Mouse (Mus musculus) liver, embryonic 14.5 days (tissue): ENCODE measurements around the gene Rel. TPM values are rescaled to one million over a fixed set of nuclear protein-coding genes. Genes with fewer than 3 reads are reported as not detected.
"Not testable (repeated sequence)": the region's sequence is repeated elsewhere in the genome, so short reads cannot be mapped to it uniquely, and the experiment has no call there.

Experiments
- ATAC-seq: fragments of 200-750 bp; cut with Nextera tagmentation; 2 replicates; pipeline ENCODE4 v1.8.0; 2017; ENCODE audit warnings: moderate number of reproducible peaks, mild to moderate bottlenecking, moderate library complexity; ENCODE audit not compliant: insufficient read depth
- DNase-seq, 3 experiments: peaks; one replicate each; pipeline ENCODE4 v3.0.0-alpha.2; 2012 to 2013; ENCODE audit warnings: low read depth in 3 of 3, low spot score in 3 of 3
- H3K27ac ChIP-seq: fragments of 300-500 bp; sonication (generic); 2 replicates; pipeline ENCODE4 v1.5.1; 2014; ENCODE audit warnings: moderate library complexity, mild to moderate bottlenecking, control low read depth, inconsistent platforms
- H3K27me3 ChIP-seq: fragments of 300-500 bp; sonication (generic); 2 replicates; pipeline ENCODE4 v1.6.1; 2014; ENCODE audit warnings: mild to moderate bottlenecking, low read length, moderate library complexity; ENCODE audit not compliant: control insufficient read depth, insufficient read depth
- H3K36me3 ChIP-seq: fragments of 300-500 bp; sonication (generic); replicated peaks from 2 replicates; pipeline ENCODE4 v1.6.1; 2014; ENCODE audit warnings: low read depth; ENCODE audit not compliant: control insufficient read depth, insufficient read depth
- H3K4me1 ChIP-seq, 2 experiments: fragments of 200-500 bp in 1 of 2; fragments of 300-500 bp in 1 of 2; sonication (generic) in 1 of 2; replicated peaks; 2 replicates each; pipeline ENCODE4 v1.6.1; 2012 to 2014; ENCODE audit warnings: antibody characterized with exemption in 1 of 2, inconsistent platforms in 1 of 2, low read length in 1 of 2; ENCODE audit not compliant: control insufficient read depth in 2 of 2, insufficient read depth in 2 of 2
- H3K4me2 ChIP-seq: fragments of 300-500 bp; sonication (generic); 2 replicates; pipeline ENCODE4 v1.6.1; 2014; ENCODE audit warnings: low read depth, mild to moderate bottlenecking, control low read depth, moderate library complexity
- H3K4me3 ChIP-seq, 2 experiments: fragments of 200-500 bp in 1 of 2; fragments of 300-500 bp in 1 of 2; sonication (generic) in 1 of 2; 2 replicates each; pipeline ENCODE4 v1.5.1; 2012 to 2014; ENCODE audit warnings: low read depth in 2 of 2, low read length in 2 of 2, mild to moderate bottlenecking in 2 of 2, control low read depth in 1 of 2, inconsistent platforms in 1 of 2, moderate library complexity in 1 of 2; ENCODE audit not compliant: insufficient read depth in 1 of 2
- H3K9ac ChIP-seq: fragments of 300-500 bp; sonication (generic); replicated peaks from 2 replicates; pipeline ENCODE4 v1.6.1; 2014; ENCODE audit warnings: mild to moderate bottlenecking, control low read depth, moderate library complexity
- H3K9me3 ChIP-seq: fragments of 300-500 bp; sonication (generic); 2 replicates; pipeline ENCODE4 v1.6.1; 2016; ENCODE audit warnings: low read length, mixed read lengths; ENCODE audit not compliant: control insufficient read depth
- CTCF ChIP-seq: IDR thresholded peaks from 2 replicates; pipeline ENCODE4 v1.5.1; 2016; ENCODE audit warnings: antibody characterized with exemption, low read depth, control low read depth
- EP300 ChIP-seq: IDR thresholded peaks from 2 replicates; pipeline ENCODE4 v1.6.1; 2016; ENCODE audit warnings: antibody characterized with exemption, low read depth
- WGBS: fragments of 180-500 bp; shearing (Covaris S2); extraction: QIAGEN DNeasy Blood & Tissue Kit; methylation state at CpG from one replicate; pipeline ENCODE4 v1.1.7; 2014; ENCODE audit not compliant: insufficient replicate concordance; 5-methylcytosine and 5-hydroxymethylcytosine counted together
- polyA plus RNA-seq, 2 experiments: library from polyadenylated mRNA; depleted of rRNA in 1 of 2; stranded (reverse) in 1 of 2; unstranded in 1 of 2; fragments of >200 nt; fragmentation: Nextera tagmentation in 1 of 2; extraction: Ambion mirVana in 1 of 2; gene quantifications; 2 replicates each; pipeline versions ENCODE4 v1.2.1 to v1.2.3; 2012 to 2014

The Rel gene
- polyA plus RNA-seq, 2 experiments = 0.37 to 0.52 TPM

DNA sequence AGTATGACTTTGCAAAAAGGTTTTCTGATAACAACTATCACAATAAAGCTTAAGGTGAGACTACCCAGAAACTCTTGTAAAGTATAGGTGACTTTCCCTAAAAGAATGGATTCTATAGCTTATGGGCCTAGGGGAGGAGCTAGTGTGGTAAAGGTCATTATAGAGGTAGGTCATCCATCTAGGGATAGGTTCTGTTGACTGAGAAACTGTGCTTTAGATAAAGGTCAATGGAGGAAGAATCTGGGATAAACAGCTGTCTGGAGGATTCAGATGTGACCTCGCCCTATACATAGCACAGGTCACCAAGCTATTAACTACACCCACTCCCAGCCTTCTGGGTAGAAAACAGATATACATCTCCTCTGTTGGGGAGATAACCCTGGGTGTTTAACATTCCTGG lies 31.5 kb upstream of the Rel start:
- Histone ChIP-seq H3K27ac (no peak overlapping the region), H3K4me2 (no peak overlapping the region), H3K9me3 (no peaks in the 10 kb centered on the region), H3K4me1 (no peaks in the 10 kb centered on the region), H3K27me3 (no peaks in the 10 kb centered on the region), H3K4me3 (no peak overlapping the region), H3K9ac (no peak overlapping the region), H3K36me3 (no peaks in the 10 kb centered on the region)
- no peak for ATAC-seq
- 59% methylated on average over 1 of the region's 1 CpGs for WGBS
- TF ChIP-seq CTCF = no peak
- TF ChIP-seq EP300 = no peak
- no peak for DNase-seq

DNA sequence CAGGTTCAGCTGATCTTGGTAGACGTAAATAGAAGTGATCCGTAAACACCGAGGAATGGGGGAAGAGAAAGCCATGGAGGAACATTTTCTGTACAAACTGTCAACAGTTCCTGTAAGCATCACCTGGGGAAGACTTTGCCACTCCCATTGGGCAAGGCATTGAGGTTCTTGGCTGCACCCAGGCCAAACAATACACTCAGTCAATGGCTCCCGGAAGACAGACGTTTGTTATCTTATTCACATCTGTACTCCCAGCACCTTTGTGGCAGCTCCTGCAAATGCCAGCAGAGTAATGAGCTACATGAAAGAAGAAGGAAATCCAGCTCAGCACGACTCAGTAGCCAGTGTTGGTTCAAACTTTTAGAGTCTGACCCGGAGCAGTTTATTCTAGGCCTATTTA lies 31.1 kb upstream of the Rel start:
- Histone ChIP-seq H3K27ac (no peak overlapping the region), H3K27me3 (no peaks in the 10 kb centered on the region), H3K4me2 (no peak overlapping the region), H3K9me3 (no peaks in the 10 kb centered on the region), H3K4me3 (no peak overlapping the region), H3K4me1 (no peaks in the 10 kb centered on the region), H3K36me3 (no peaks in the 10 kb centered on the region), H3K9ac (no peak overlapping the region)
- no peak for ATAC-seq
- TF ChIP-seq EP300 (no peak), CTCF (no peak)
- 52% methylated on average over 7 of the region's 7 CpGs for WGBS
- DNase-seq = no peak

DNA sequence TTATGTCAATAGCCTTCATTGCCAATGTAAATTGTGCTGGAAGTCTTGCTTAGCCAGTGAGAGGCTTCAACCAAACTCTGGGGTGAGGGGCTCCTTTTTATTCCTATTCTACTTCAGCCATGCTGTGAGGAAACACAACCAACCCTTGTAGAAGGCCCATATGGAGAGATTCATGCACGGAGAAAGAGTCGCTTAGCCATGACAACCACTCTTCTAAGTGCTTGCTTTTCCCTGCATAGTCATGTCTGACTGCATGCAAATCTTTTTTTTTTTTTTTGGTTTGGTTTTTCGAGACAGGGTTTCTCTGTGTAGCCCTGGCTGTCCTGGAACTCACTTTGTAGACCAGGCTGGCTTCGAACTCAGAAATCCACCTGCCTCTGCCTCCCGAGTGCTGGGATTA lies 12.9 kb upstream of the Rel start:
- H3K4me2 ChIP-seq, H3K4me3 ChIP-seq, H3K9ac ChIP-seq, H3K27ac ChIP-seq, H3K9me3 ChIP-seq, ATAC-seq, H3K36me3 ChIP-seq, H3K27me3 ChIP-seq, H3K4me1 ChIP-seq, DNase-seq: not testable (repeated sequence)
- WGBS = 75% methylated on average over 5 of the region's 5 CpGs

DNA sequence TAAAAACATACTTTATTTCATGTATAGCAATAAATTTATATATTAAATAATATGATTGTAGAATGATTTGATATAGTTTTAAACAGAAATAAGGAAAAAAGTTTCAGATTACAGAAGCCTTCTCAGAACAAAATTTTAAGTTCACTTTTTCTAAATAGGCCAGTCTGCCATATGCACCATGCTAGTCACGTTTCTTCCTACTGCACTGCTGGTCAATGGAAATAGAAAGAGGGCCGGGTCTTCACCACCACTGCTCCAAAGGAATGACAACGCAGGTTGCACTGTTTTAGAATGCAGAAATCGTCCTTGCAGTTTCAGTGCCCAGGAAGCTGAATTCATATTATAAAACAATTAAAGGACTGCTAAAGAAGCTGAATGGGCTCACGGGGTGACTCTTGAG lies 12.3 kb upstream of the Rel start:
- ATAC-seq (no peak), DNase-seq (no peak)
- WGBS = 61% methylated on average over 5 of the region's 5 CpGs
- no peaks in the 10 kb centered on the region for H3K4me1 ChIP-seq
- TF ChIP-seq EP300 = no peak
- no peak for TF ChIP-seq CTCF
- no peak overlapping the region for H3K9ac ChIP-seq
- H3K27ac ChIP-seq = no peak overlapping the region
- no peaks in the 10 kb centered on the region for H3K9me3 ChIP-seq
- no peaks in the 10 kb centered on the region for H3K36me3 ChIP-seq
- no peak overlapping the region for H3K4me2 ChIP-seq
- no peaks in the 10 kb centered on the region for H3K27me3 ChIP-seq
- H3K4me3 ChIP-seq = no peak overlapping the region

DNA sequence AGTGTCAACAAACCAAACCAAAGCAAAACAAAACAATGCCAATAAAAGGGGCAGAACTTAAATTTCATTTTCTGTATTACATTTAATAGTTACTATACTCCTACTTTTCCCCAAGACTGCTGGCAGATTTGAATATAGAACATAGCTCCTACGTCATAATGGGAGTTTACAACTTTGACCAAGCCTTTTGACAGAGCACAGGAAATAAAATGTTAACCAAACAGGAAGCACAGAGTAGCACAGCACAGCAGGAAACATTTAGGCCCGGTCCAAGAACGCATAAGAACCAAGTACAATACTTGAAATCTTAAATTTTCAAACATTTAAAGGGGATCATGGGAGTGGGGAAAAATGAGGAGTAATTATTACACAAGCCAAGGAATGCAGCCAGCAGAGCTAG lies 11.3 kb upstream of the Rel start:
- H3K36me3 ChIP-seq = no peaks in the 10 kb centered on the region
- ATAC-seq = no peak
- no peaks in the 10 kb centered on the region for H3K9me3 ChIP-seq
- 34% methylated on average over 3 of the region's 3 CpGs for WGBS
- TF ChIP-seq CTCF = no peak
- no peak for TF ChIP-seq EP300
- no peak overlapping the region for H3K9ac ChIP-seq
- H3K4me3 ChIP-seq = no peak overlapping the region
- no peaks in the 10 kb centered on the region for H3K27me3 ChIP-seq
- H3K4me1 ChIP-seq = no peaks in the 10 kb centered on the region
- H3K4me2 ChIP-seq = no peak overlapping the region
- no peak overlapping the region for H3K27ac ChIP-seq
- DNase-seq = no peak

DNA sequence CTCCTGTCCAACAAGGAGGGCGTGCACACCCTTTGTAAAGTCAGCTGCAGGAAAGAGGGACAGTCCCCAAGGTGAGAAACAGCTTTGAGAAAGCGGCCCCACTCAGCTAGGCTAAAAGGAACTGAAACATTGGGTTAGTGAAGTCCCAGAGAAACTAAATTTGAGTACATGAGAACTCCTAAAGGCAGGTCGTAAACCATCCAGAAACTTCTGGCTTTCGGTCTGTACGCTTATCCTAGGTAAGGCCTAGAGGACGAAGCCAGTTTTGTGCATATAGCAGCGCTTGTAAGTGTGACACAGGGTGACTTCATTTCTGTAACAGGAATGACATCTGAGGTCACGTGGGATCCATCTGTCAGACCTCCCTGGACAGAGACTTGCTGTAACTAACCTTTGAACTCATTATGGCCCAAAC lies 8.0 kb upstream of the Rel start:
- no peaks in the 10 kb centered on the region for H3K36me3 ChIP-seq
- H3K27me3 ChIP-seq = no peaks in the 10 kb centered on the region
- TF ChIP-seq EP300 = no peak
- no peak for TF ChIP-seq CTCF
- no peak overlapping the region for H3K4me3 ChIP-seq
- H3K27ac ChIP-seq = no peak overlapping the region
- ATAC-seq = no peak
- WGBS = 74% methylated on average over 8 of the region's 8 CpGs
- H3K9me3 ChIP-seq = no peaks in the 10 kb centered on the region
- no peak overlapping the region for H3K9ac ChIP-seq
- no peaks in the 10 kb centered on the region for H3K4me1 ChIP-seq
- DNase-seq = no peak
- H3K4me2 ChIP-seq = no peak overlapping the region
